Mouse (Mus musculus): Measurements from ENCODE around the gene 1700017B05Rik. TPM values are rescaled to one million over a fixed set of nuclear protein-coding genes. Genes with fewer than 3 reads are reported as not detected.
A peak's percentile ranks its signal among the peaks of the same experiment; 100 is the strongest.

The 1700017B05Rik gene
- polyA plus RNA-seq, 1 experiment, result 4.6 TPM

GRCm38 (mm10) chr9:57272902-57273804 is 10.7 kb upstream of the 1700017B05Rik start:
- DNase-seq (ENCODE audit: extremely low spot score in 1 of 2, low spot score in 1 of 2), result no peak

- no peak for DNase-seq (ENCODE audit: extremely low spot score in 1 of 2, low spot score in 1 of 2)
Measured at GRCm38 (mm10) chr9:57271837-57272562, 9.6 kb upstream of the 1700017B05Rik start.

GRCm38 (mm10) chr9:57271081-57271480 is 8.7 kb upstream of the 1700017B05Rik start:
- no peak for DNase-seq (ENCODE audit: extremely low spot score in 1 of 2, low spot score in 1 of 2)

- no peak for DNase-seq (ENCODE audit: extremely low spot score in 1 of 2, low spot score in 1 of 2)
Measured at GRCm38 (mm10) chr9:57270399-57270798, 8.0 kb upstream of the 1700017B05Rik start.

GRCm38 (mm10) chr9:57269384-57269783 is 7.0 kb upstream of the 1700017B05Rik start:
- no peak for DNase-seq (ENCODE audit: extremely low spot score in 1 of 2, low spot score in 1 of 2)

GRCm38 (mm10) chr9:57268575-57268974 is 6.2 kb upstream of the 1700017B05Rik start:
- DNase-seq (ENCODE audit: extremely low spot score in 1 of 2, low spot score in 1 of 2), result no peak

GRCm38 (mm10) chr9:57268078-57268477 is 5.7 kb upstream of the 1700017B05Rik start:
- DNase-seq (ENCODE audit: extremely low spot score in 1 of 2, low spot score in 1 of 2), result no peak

- no peak for DNase-seq (ENCODE audit: extremely low spot score in 1 of 2, low spot score in 1 of 2)
Measured at GRCm38 (mm10) chr9:57267421-57267820, 5.0 kb upstream of the 1700017B05Rik start.

- DNase-seq (ENCODE audit: extremely low spot score in 1 of 2, low spot score in 1 of 2), result no peak
Measured at GRCm38 (mm10) chr9:57265125-57265524, 2.7 kb upstream of the 1700017B05Rik start.

GRCm38 (mm10) chr9:57262795-57263684 is 628 bp upstream of the 1700017B05Rik start:
- DNase-seq (ENCODE audit: extremely low spot score in 1 of 2, low spot score in 1 of 2), result no peak

- DNase-seq (ENCODE audit: extremely low spot score in 1 of 2, low spot score in 1 of 2), result peak in 1 of 2 experiments; percentile 50
Measured at GRCm38 (mm10) chr9:57261516-57261912, 898 bp downstream of the 1700017B05Rik start.

- no peak for DNase-seq (ENCODE audit: extremely low spot score in 1 of 2, low spot score in 1 of 2)
Measured at GRCm38 (mm10) chr9:57260940-57261339, 1.5 kb downstream of the 1700017B05Rik start.

- peak; percentile 81 to 95 for DNase-seq (ENCODE audit: extremely low spot score in 1 of 2, low spot score in 1 of 2)
Measured at GRCm38 (mm10) chr9:57259736-57260135, 2.7 kb downstream of the 1700017B05Rik start.

GRCm38 (mm10) chr9:57257627-57258026 is 4.8 kb downstream of the 1700017B05Rik start:
- DNase-seq (ENCODE audit: extremely low spot score in 1 of 2, low spot score in 1 of 2), result no peak

- DNase-seq (ENCODE audit: extremely low spot score in 1 of 2, low spot score in 1 of 2), result no peak
Measured at GRCm38 (mm10) chr9:57256861-57257260, 5.6 kb downstream of the 1700017B05Rik start.

- no peak for DNase-seq (ENCODE audit: extremely low spot score in 1 of 2, low spot score in 1 of 2)
Measured at GRCm38 (mm10) chr9:57256309-57256708, 6.1 kb downstream of the 1700017B05Rik start.

GRCm38 (mm10) chr9:57254823-57255495 is 7.5 kb downstream of the 1700017B05Rik start:
- no peak for DNase-seq (ENCODE audit: extremely low spot score in 1 of 2, low spot score in 1 of 2)

GRCm38 (mm10) chr9:57254061-57254460 is 8.4 kb downstream of the 1700017B05Rik start:
- DNase-seq (ENCODE audit: extremely low spot score in 1 of 2, low spot score in 1 of 2), result no peak

- DNase-seq (ENCODE audit: extremely low spot score in 1 of 2, low spot score in 1 of 2), result no peak
Measured at GRCm38 (mm10) chr9:57251139-57251538, 11.3 kb downstream of the 1700017B05Rik start.

- DNase-seq (ENCODE audit: extremely low spot score in 1 of 2, low spot score in 1 of 2), result no peak
Measured at GRCm38 (mm10) chr9:57250026-57250425, 12.4 kb downstream of the 1700017B05Rik start.
